Comparison of ENCODE assay signal across 18 mouse cellular contexts in the genomic region with DNA sequence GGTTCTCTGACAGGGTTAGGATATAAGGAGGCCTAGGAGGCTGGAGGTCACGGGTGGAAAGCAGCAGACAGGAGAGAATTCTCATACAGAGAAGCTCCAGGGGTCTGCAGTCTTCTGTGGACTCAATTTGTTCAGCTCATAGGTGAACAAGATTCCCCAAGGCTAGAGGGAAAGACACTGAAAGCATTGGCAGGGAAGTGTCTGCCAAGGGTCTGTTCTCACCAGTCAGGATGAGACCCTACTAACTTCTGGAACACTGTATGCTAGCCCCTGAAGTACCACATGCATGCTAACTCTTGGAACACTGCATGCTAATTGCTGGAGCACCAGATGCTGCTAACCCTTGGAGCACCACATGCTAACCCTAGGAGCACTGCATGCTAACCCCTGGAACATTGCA.
DNase-seq lines count a peak whose midpoint lies in the region; ATAC-seq and TF ChIP-seq lines count a peak whose summit lies in the region.
"Had no signal": no experiment of that assay in that cellular context is flagged by ENCODE, and none has a peak within 500 bp of the region (broad histone marks: within the 10 kb centered on the region; RNA-seq: fewer than 3 reads in every experiment).

No protein-coding gene starts in this region.

- no peaks in the 10 kb centered on the region for H3K36me3 ChIP-seq in intestine, embryonic 14.5 days (ENCODE audit: control insufficient read depth, insufficient read depth, low read length)
- H3K36me3 ChIP-seq in intestine, postnatal 0 days (ENCODE audit: control insufficient read depth, insufficient read depth), result no peaks in the 10 kb centered on the region
- no peaks in the 10 kb centered on the region for H3K36me3 ChIP-seq in stomach, embryonic 16.5 days (ENCODE audit: control insufficient read depth, insufficient read depth, low read length)
- H3K36me3 ChIP-seq in stomach, postnatal 0 days (ENCODE audit: control insufficient read depth, insufficient read depth, low read length), result no peaks in the 10 kb centered on the region
- H3K36me3 ChIP-seq: embryonic facial prominence, embryonic 13.5 days; heart, embryonic 13.5 days; hindbrain, embryonic 15.5 days had no signal

- no peak overlapping the region for H3K9ac ChIP-seq in intestine, embryonic 14.5 days (ENCODE audit: low read length)
- H3K9ac ChIP-seq in intestine, postnatal 0 days (ENCODE audit: low read depth, low read length), result no peak overlapping the region
- H3K9ac ChIP-seq in stomach, embryonic 16.5 days (ENCODE audit: low read length), result 0 out of 2 replicates have a peak overlapping the region, but pooled peaks have one; percentile 14
- no peak overlapping the region for H3K9ac ChIP-seq in stomach, postnatal 0 days (ENCODE audit: low read length)
- H3K9ac ChIP-seq: embryonic facial prominence, embryonic 13.5 days; forebrain, embryonic 13.5 days; heart, embryonic 13.5 days; hindbrain, embryonic 15.5 days had no signal

- H3K4me2 ChIP-seq in intestine, embryonic 14.5 days (ENCODE audit: low read length), result no peak overlapping the region
- H3K4me2 ChIP-seq in intestine, postnatal 0 days (replicated peaks; ENCODE audit: low read depth), result no peak overlapping the region
- H3K4me2 ChIP-seq in stomach, embryonic 16.5 days (ENCODE audit: low read depth, low read length), result no peak overlapping the region
- no peak overlapping the region for H3K4me2 ChIP-seq in stomach, postnatal 0 days (replicated peaks; ENCODE audit: low read depth)
- H3K4me2 ChIP-seq: embryonic facial prominence, embryonic 13.5 days; forebrain, embryonic 13.5 days; heart, embryonic 13.5 days; hindbrain, embryonic 15.5 days had no signal

- TF ChIP-seq EP300 in stomach, postnatal 0 days (optimal IDR thresholded peaks at IDR 0.05), result no peak

- DNase-seq in intestine, embryonic 14.5 days (ENCODE audit: low spot score), result peak; percentile 33
- peak; percentile 11 to 16 for DNase-seq in right cerebral cortex, postnatal 10 days (ENCODE audit: low spot score in 2 of 2)
- DNase-seq in right cerebral cortex, adult 2 months (ENCODE audit: low spot score in 2 of 2), result no peak
- peak; percentile 7 for DNase-seq in stomach, postnatal 0 days (ENCODE audit: low spot score)
- DNase-seq: adrenal gland, adult 2 months; adrenal gland, postnatal 25 days; cerebellum, adult 18-20 months; cerebellum, adult 9-11 months; cerebellum, postnatal 36 days; gastrocnemius, postnatal 36 days; heart, adult 18-20 months; heart, postnatal 36 days had no signal

- WGBS in intestine, embryonic 14.5 days, result 80% methylated on average over 1 of the region's 1 CpGs
- WGBS in intestine, postnatal 0 days, result 76% methylated on average over 1 of the region's 1 CpGs
- 79% methylated on average over 1 of the region's 1 CpGs for WGBS in stomach, embryonic 16.5 days
- 79% methylated on average over 1 of the region's 1 CpGs for WGBS in stomach, postnatal 0 days

- no peaks in the 10 kb centered on the region for H3K4me1 ChIP-seq in intestine, embryonic 14.5 days (replicated peaks; ENCODE audit: control insufficient read depth, insufficient read depth, low read length)
- H3K4me1 ChIP-seq in intestine, postnatal 0 days (replicated peaks; ENCODE audit: control insufficient read depth, insufficient read depth, low read length), result no peaks in the 10 kb centered on the region
- H3K4me1 ChIP-seq in stomach, embryonic 16.5 days (ENCODE audit: control insufficient read depth, insufficient read depth, low read length), result no peaks in the 10 kb centered on the region
- no peaks in the 10 kb centered on the region for H3K4me1 ChIP-seq in stomach, postnatal 0 days (replicated peaks; ENCODE audit: control insufficient read depth, insufficient read depth)
- H3K4me1 ChIP-seq: forebrain, embryonic 13.5 days; hindbrain, embryonic 15.5 days had no signal

- H3K9me3 ChIP-seq in intestine, embryonic 14.5 days (ENCODE audit: control insufficient read depth, low read length), result no peaks in the 10 kb centered on the region
- no peaks in the 10 kb centered on the region for H3K9me3 ChIP-seq in intestine, postnatal 0 days (ENCODE audit: control insufficient read depth)
- H3K9me3 ChIP-seq in stomach, embryonic 16.5 days (replicated peaks; ENCODE audit: control insufficient read depth, low read length), result no peaks in the 10 kb centered on the region
- H3K9me3 ChIP-seq in stomach, postnatal 0 days (ENCODE audit: control insufficient read depth, low read length), result no peaks in the 10 kb centered on the region
- H3K9me3 ChIP-seq: embryonic facial prominence, embryonic 13.5 days; forebrain, embryonic 13.5 days; heart, embryonic 13.5 days; hindbrain, embryonic 15.5 days had no signal

- no peak overlapping the region for H3K4me3 ChIP-seq in intestine, embryonic 14.5 days (ENCODE audit: low read depth, low read length)
- H3K4me3 ChIP-seq in intestine, postnatal 0 days (ENCODE audit: low read depth, low read length), result no peak overlapping the region
- no peak overlapping the region for H3K4me3 ChIP-seq in stomach, embryonic 16.5 days (replicated peaks; ENCODE audit: low read length)
- H3K4me3 ChIP-seq in stomach, postnatal 0 days (ENCODE audit: low read depth, low read length), result no peak overlapping the region
- H3K4me3 ChIP-seq: embryonic facial prominence, embryonic 13.5 days; forebrain, embryonic 13.5 days; heart, embryonic 13.5 days; hindbrain, embryonic 15.5 days had no signal

- no peak overlapping the region for H3K27ac ChIP-seq in intestine, embryonic 14.5 days (ENCODE audit: low read depth)
- no peak overlapping the region for H3K27ac ChIP-seq in intestine, postnatal 0 days (ENCODE audit: low read depth, low read length)
- H3K27ac ChIP-seq in stomach, embryonic 16.5 days (ENCODE audit: low read length), result no peak overlapping the region
- H3K27ac ChIP-seq in stomach, postnatal 0 days (replicated peaks), result no peak overlapping the region
- H3K27ac ChIP-seq: embryonic facial prominence, embryonic 13.5 days; forebrain, embryonic 13.5 days; heart, embryonic 13.5 days; hindbrain, embryonic 15.5 days had no signal

- no peaks in the 10 kb centered on the region for H3K27me3 ChIP-seq in intestine, embryonic 14.5 days (replicated peaks; ENCODE audit: control insufficient read depth, insufficient read depth, low read length)
- H3K27me3 ChIP-seq in intestine, postnatal 0 days (replicated peaks; ENCODE audit: control insufficient read depth, insufficient read depth, low read length), result no peaks in the 10 kb centered on the region
- H3K27me3 ChIP-seq in stomach, embryonic 16.5 days (ENCODE audit: control insufficient read depth, insufficient read depth, low read length), result no peaks in the 10 kb centered on the region
- H3K27me3 ChIP-seq in stomach, postnatal 0 days (ENCODE audit: control insufficient read depth, insufficient read depth, low read length), result no peaks in the 10 kb centered on the region
- H3K27me3 ChIP-seq: embryonic facial prominence, embryonic 13.5 days; forebrain, embryonic 13.5 days; heart, embryonic 13.5 days; hindbrain, embryonic 15.5 days had no signal

- TF ChIP-seq CTCF in intestine, postnatal 0 days (IDR thresholded peaks at IDR 0.05; ENCODE audit: low read depth), result no peak
- no peak for TF ChIP-seq CTCF in stomach, postnatal 0 days (IDR thresholded peaks at IDR 0.05; ENCODE audit: low read depth)

- no peak for ATAC-seq in intestine, embryonic 14.5 days (replicated peaks; ENCODE audit: low FRiP score, low TSS enrichment, low read depth)
- no peak for ATAC-seq in intestine, postnatal 0 days
- no peak for ATAC-seq in stomach, embryonic 16.5 days (ENCODE audit: insufficient read depth, low FRiP score)
- ATAC-seq in stomach, postnatal 0 days (ENCODE audit: low FRiP score, low TSS enrichment), result no peak
- ATAC-seq: forebrain, embryonic 13.5 days had no signal

Comparison
In these comparisons a context has a peak if more than half of its experiments do, and no peak if none do; other contexts are left out.
1. DNase-seq: peak in intestine, embryonic 14.5 days (single experiment), right cerebral cortex, postnatal 10 days (2 of 2) and stomach, postnatal 0 days (single experiment); none in right cerebral cortex, adult 2 months (0 of 2).